Mouse (Mus musculus) megakaryocyte-erythroid progenitor cell, adult 5-6 weeks (primary cell): ENCODE data around the gene Rcn3. TPM values are rescaled to one million over a fixed set of nuclear protein-coding genes. Genes with fewer than 3 reads are reported as not detected.

Experiments used
- ATAC-seq: replicated peaks from 2 replicates; pipeline ENCODE4 v1.8.0; 2016; ENCODE audit warnings: mild to moderate bottlenecking, inconsistent platforms; ENCODE audit not compliant: severe bottlenecking, poor library complexity, low FRiP score, low TSS enrichment
- total RNA-seq, 2 experiments: library from RNA; stranded (forward) in 1 of 2; stranded (reverse) in 1 of 2; fragments of 200-1000, 215-1000 nt in 1 of 2; fragments of >200 nt in 1 of 2; fragmentation: Nextera tagmentation in 1 of 2; gene quantifications; 2 replicates each; pipeline ENCODE4 v1.2.3; 2014 to 2017

The Rcn3 gene
- total RNA-seq, 2 experiments from 2014 or later: 7.6 to 16.7 TPM

- ATAC-seq: peak; percentile 31
Measured at GRCm38 (mm10) chr7:45053117-45053930, 38.7 kb downstream of the Rcn3 start.

- no peak for ATAC-seq
Measured at GRCm38 (mm10) chr7:45052862-45053116, 39.2 kb downstream of the Rcn3 start, which contains the start of gene Prr12. Prr12 (minus strand) TSS chr7:45052881.

- ATAC-seq: no peak
Measured at GRCm38 (mm10) chr7:45052181-45052861, 39.7 kb downstream of the Rcn3 start.

GRCm38 (mm10) chr7:45051601-45051974 lies 40.4 kb downstream of the Rcn3 start:
- ATAC-seq: no peak

GRCm38 (mm10) chr7:45050945-45051600 lies 40.9 kb downstream of the Rcn3 start:
- peak; percentile 27 for ATAC-seq

GRCm38 (mm10) chr7:45048923-45049657 lies 42.9 kb downstream of the Rcn3 start:
- ATAC-seq: no peak

GRCm38 (mm10) chr7:45048001-45048890 lies 43.8 kb downstream of the Rcn3 start:
- ATAC-seq: no peak

- ATAC-seq: no peak
Measured at GRCm38 (mm10) chr7:45047491-45047890, 44.5 kb downstream of the Rcn3 start.

GRCm38 (mm10) chr7:45046853-45047350 lies 45.1 kb downstream of the Rcn3 start:
- ATAC-seq: no peak

GRCm38 (mm10) chr7:45045741-45046140 lies 46.3 kb downstream of the Rcn3 start:
- ATAC-seq: no peak

GRCm38 (mm10) chr7:45043307-45043706 lies 48.7 kb downstream of the Rcn3 start:
- ATAC-seq: no peak

GRCm38 (mm10) chr7:45040851-45041250 lies 51.2 kb downstream of the Rcn3 start:
- no peak for ATAC-seq

GRCm38 (mm10) chr7:45038411-45038810 lies 53.6 kb downstream of the Rcn3 start:
- ATAC-seq: no peak

GRCm38 (mm10) chr7:45037720-45038361 lies 54.2 kb downstream of the Rcn3 start:
- peak; percentile 86 for ATAC-seq

GRCm38 (mm10) chr7:45036702-45037101 lies 55.3 kb downstream of the Rcn3 start:
- no peak for ATAC-seq

GRCm38 (mm10) chr7:45035631-45036030 lies 56.4 kb downstream of the Rcn3 start:
- ATAC-seq: no peak

- ATAC-seq: no peak
Measured at GRCm38 (mm10) chr7:45033722-45034359, 58.2 kb downstream of the Rcn3 start.
